Mouse (Mus musculus): Measurements from ENCODE around the gene Dock8.

Gene Dock8

GRCm38 (mm10) chr19:25066229-25066628, 66.9 kb downstream of the Dock8 start:
- DNase-seq = no peak

GRCm38 (mm10) chr19:25068518-25068917, 69.2 kb downstream of the Dock8 start:
- DNase-seq = no peak

GRCm38 (mm10) chr19:25072521-25072920, 73.2 kb downstream of the Dock8 start:
- no peak for DNase-seq

- no peak for DNase-seq
Observed at GRCm38 (mm10) chr19:25074741-25075140, 75.4 kb downstream of the Dock8 start.

- no peak for DNase-seq
Observed at GRCm38 (mm10) chr19:25077636-25078035, 78.3 kb downstream of the Dock8 start.

- no peak for DNase-seq
Observed at GRCm38 (mm10) chr19:25078130-25078529, 78.8 kb downstream of the Dock8 start.

GRCm38 (mm10) chr19:25080166-25080565, 80.8 kb downstream of the Dock8 start:
- DNase-seq = no peak

GRCm38 (mm10) chr19:25082839-25083238, 83.5 kb downstream of the Dock8 start:
- no peak for DNase-seq

- DNase-seq = no peak
Observed at GRCm38 (mm10) chr19:25087181-25087580, 87.8 kb downstream of the Dock8 start.

GRCm38 (mm10) chr19:25089746-25090145, 90.4 kb downstream of the Dock8 start:
- no peak for DNase-seq

GRCm38 (mm10) chr19:25095135-25095534, 95.8 kb downstream of the Dock8 start:
- no peak for DNase-seq

GRCm38 (mm10) chr19:25096316-25096715, 97.0 kb downstream of the Dock8 start:
- DNase-seq = no peak

GRCm38 (mm10) chr19:25096986-25097385, 97.7 kb downstream of the Dock8 start:
- DNase-seq = no peak

GRCm38 (mm10) chr19:25097506-25097905, 98.2 kb downstream of the Dock8 start:
- DNase-seq = no peak

- DNase-seq = no peak
Observed at GRCm38 (mm10) chr19:25097951-25098350, 98.6 kb downstream of the Dock8 start.

GRCm38 (mm10) chr19:25098941-25099340, 99.6 kb downstream of the Dock8 start:
- no peak for DNase-seq

- DNase-seq = no peak
Observed at GRCm38 (mm10) chr19:25105682-25106081, 106.3 kb downstream of the Dock8 start.

- no peak for DNase-seq
Observed at GRCm38 (mm10) chr19:25106315-25106714, 107.0 kb downstream of the Dock8 start.

- DNase-seq = no peak
Observed at GRCm38 (mm10) chr19:25107417-25107816, 108.1 kb downstream of the Dock8 start.

GRCm38 (mm10) chr19:25111591-25112233, 112.4 kb downstream of the Dock8 start:
- DNase-seq = no peak

GRCm38 (mm10) chr19:25116981-25117380, 117.6 kb downstream of the Dock8 start:
- DNase-seq = no peak

GRCm38 (mm10) chr19:25122417-25122816, 123.1 kb downstream of the Dock8 start:
- DNase-seq = no peak

- no peak for DNase-seq
Observed at GRCm38 (mm10) chr19:25123031-25123430, 123.7 kb downstream of the Dock8 start.

GRCm38 (mm10) chr19:25123461-25123860, 124.1 kb downstream of the Dock8 start:
- no peak for DNase-seq

GRCm38 (mm10) chr19:25132322-25132721, 133.0 kb downstream of the Dock8 start:
- DNase-seq = no peak
